Mouse (Mus musculus) ES-Bruce4 (cell line): Measurements from ENCODE around the gene Gng11. TPM values are rescaled to one million over a fixed set of nuclear protein-coding genes. Genes with fewer than 3 reads are reported as not detected.

Source experiments
- H3K27ac ChIP-seq: 2 replicates; pipeline ENCODE4 v1.5.1; 2012; ENCODE audit warnings: low read length, inconsistent platforms; ENCODE audit not compliant: insufficient read depth
- H3K27me3 ChIP-seq: 2 replicates; pipeline ENCODE4 v1.6.1; 2012; ENCODE audit warnings: mild to moderate bottlenecking, low read length, inconsistent platforms; ENCODE audit not compliant: control insufficient read depth, poor library complexity, insufficient read depth, severe bottlenecking
- H3K36me3 ChIP-seq: 2 replicates; pipeline ENCODE4 v1.6.1; 2012; ENCODE audit warnings: inconsistent platforms, mild to moderate bottlenecking, low read length, moderate library complexity; ENCODE audit not compliant: control insufficient read depth, poor library complexity, insufficient read depth, severe bottlenecking
- H3K4me1 ChIP-seq: one replicate; pipeline ENCODE4 v1.8.1; 2011; ENCODE audit warnings: low read length; ENCODE audit not compliant: control insufficient read depth, insufficient read depth
- H3K4me3 ChIP-seq: 2 replicates; pipeline ENCODE4 v1.5.1; 2011; ENCODE audit warnings: low read depth, mild to moderate bottlenecking, low read length
- H3K9ac ChIP-seq: 2 replicates; pipeline ENCODE4 v1.6.1; 2012; ENCODE audit warnings: low read depth, mild to moderate bottlenecking, inconsistent platforms; ENCODE audit not compliant: poor library complexity, severe bottlenecking
- H3K9me3 ChIP-seq: replicated peaks from 2 replicates; pipeline ENCODE4 v1.6.1; 2012; ENCODE audit warnings: mild to moderate bottlenecking, low read length, inconsistent platforms; ENCODE audit not compliant: control insufficient read depth, poor library complexity, insufficient read depth, severe bottlenecking
- CTCF ChIP-seq: IDR thresholded peaks from one replicate; pipeline ENCODE4 v1.8.1; 2011; ENCODE audit warnings: low read depth, low read length
- EP300 ChIP-seq: IDR thresholded peaks from 2 replicates; pipeline ENCODE4 v1.6.1; 2011; ENCODE audit warnings: low read depth, low read length; ENCODE audit not compliant: insufficient read depth
- POLR2A ChIP-seq: IDR thresholded peaks from one replicate; pipeline ENCODE4 v1.8.1; 2011; ENCODE audit warnings: low read length; ENCODE audit not compliant: insufficient read depth
- polyA plus RNA-seq: library from polyadenylated mRNA; stranded (reverse); fragments of >200 nt; gene quantifications from 2 replicates; pipeline ENCODE4 v1.2.4, GENCODE M21; 2011; ENCODE audit warnings: low read depth; ENCODE audit not compliant: missing spikeins, insufficient read depth, insufficient read length

Gene Gng11
- polyA plus RNA-seq, 1 experiment, result not detected

GRCm38 (mm10) chr6:4008501-4009040 is 4.9 kb downstream of the Gng11 start:
- Histone ChIP-seq H3K4me1 (no peaks in the 10 kb centered on the region), H3K36me3 (no peaks in the 10 kb centered on the region), H3K9ac (no peak overlapping the region), H3K27me3 (no peaks in the 10 kb centered on the region), H3K27ac (no peak overlapping the region), H3K4me3 (no peak overlapping the region), H3K9me3 (no peaks in the 10 kb centered on the region)
- TF ChIP-seq EP300 (no peak), CTCF (no peak), POLR2A (no peak)

- Histone ChIP-seq H3K36me3 (no peaks in the 10 kb centered on the region), H3K9ac (no peak overlapping the region), H3K4me1 (no peaks in the 10 kb centered on the region), H3K27me3 (no peaks in the 10 kb centered on the region), H3K27ac (no peak overlapping the region), H3K4me3 (no peak overlapping the region), H3K9me3 (no peaks in the 10 kb centered on the region)
- TF ChIP-seq EP300, result no peak
- TF ChIP-seq POLR2A, result no peak
- TF ChIP-seq CTCF, result no peak
These were observed 5.8 kb downstream of the Gng11 start for GRCm38 (mm10) chr6:4009548-4009947.

GRCm38 (mm10) chr6:4022645-4023044 is 18.9 kb downstream of the Gng11 start:
- Histone ChIP-seq H3K27me3 (no peaks in the 10 kb centered on the region), H3K36me3 (no peaks in the 10 kb centered on the region), H3K27ac (no peak overlapping the region), H3K4me1 (no peaks in the 10 kb centered on the region), H3K9me3 (no peaks in the 10 kb centered on the region), H3K4me3 (no peak overlapping the region), H3K9ac (no peak overlapping the region)
- TF ChIP-seq POLR2A, result no peak
- no peak for TF ChIP-seq EP300
- TF ChIP-seq CTCF, result no peak

DNA sequence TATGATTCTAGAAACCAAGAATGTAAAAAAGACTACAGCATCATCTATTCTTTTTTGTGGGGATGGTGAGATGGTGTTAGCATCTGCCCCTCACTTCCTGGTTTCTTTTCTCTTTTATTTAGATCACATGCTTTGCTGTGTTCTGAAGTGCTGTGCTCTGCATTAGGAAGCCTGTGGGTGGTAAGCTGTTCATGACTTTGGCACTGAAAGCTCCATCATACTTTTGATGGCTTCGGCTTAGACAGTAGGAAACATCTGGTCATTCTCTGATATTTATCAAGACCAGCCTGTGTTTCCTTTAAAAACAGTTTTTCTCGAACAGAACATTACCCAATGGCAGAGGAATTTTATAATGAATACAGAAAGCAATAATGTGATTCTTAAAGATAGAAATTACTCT is 22.7 kb downstream of the Gng11 start:
- no peak overlapping the region for H3K9ac ChIP-seq
- H3K27me3 ChIP-seq, result no peaks in the 10 kb centered on the region
- no peak overlapping the region for H3K4me3 ChIP-seq
- H3K36me3 ChIP-seq, result no peaks in the 10 kb centered on the region
- no peak overlapping the region for H3K27ac ChIP-seq
- H3K9me3 ChIP-seq, result no peaks in the 10 kb centered on the region
- no peaks in the 10 kb centered on the region for H3K4me1 ChIP-seq
- TF ChIP-seq EP300 (no peak), POLR2A (no peak), CTCF (no peak)

DNA sequence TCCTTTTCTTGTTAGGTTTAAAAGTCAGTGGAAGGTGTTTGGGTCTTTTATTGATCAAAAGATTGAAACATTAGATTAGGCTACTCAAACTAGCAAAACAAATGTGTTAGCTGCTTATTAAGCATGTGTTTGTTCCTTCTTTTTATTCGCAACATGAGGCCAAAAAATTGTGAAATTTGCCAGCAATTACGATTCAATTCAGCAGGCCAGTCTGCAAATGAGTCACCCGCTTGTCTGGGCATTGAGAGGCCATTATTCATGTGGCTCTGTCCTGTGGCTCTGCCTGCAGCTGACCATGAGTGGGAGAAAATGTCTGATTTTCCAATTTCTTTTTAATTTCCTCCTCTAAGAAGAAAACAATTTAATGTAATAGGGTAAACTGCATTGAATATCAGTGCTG is 27.3 kb downstream of the Gng11 start:
- no peak overlapping the region for H3K4me3 ChIP-seq
- H3K27me3 ChIP-seq, result no peaks in the 10 kb centered on the region
- no peaks in the 10 kb centered on the region for H3K9me3 ChIP-seq
- H3K36me3 ChIP-seq, result no peaks in the 10 kb centered on the region
- TF ChIP-seq POLR2A (no peak), EP300 (no peak), CTCF (no peak)
- no peak overlapping the region for H3K9ac ChIP-seq
- no peak overlapping the region for H3K27ac ChIP-seq
- H3K4me1 ChIP-seq, result no peaks in the 10 kb centered on the region

DNA sequence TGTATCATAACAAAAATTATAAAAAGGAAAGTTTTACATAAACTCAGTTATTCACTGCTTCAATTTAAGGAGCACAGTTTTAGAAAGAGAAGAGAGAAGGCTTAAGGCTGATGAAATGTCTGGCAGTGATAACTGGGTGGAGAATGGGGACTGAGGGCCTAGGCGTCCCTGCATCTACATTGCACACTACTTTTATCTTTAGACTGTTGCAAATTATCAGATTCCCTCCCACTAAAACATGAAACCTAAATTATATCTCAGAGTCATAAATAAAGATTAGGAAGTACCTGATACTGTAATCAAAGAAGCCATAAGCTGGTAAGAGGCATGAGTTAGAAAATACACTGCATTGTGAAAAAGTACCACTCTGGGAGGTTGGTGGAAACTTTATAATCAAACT is 38.1 kb downstream of the Gng11 start:
- Histone ChIP-seq H3K27me3 (no peaks in the 10 kb centered on the region), H3K9me3 (no peaks in the 10 kb centered on the region), H3K4me3 (no peak overlapping the region), H3K9ac (no peak overlapping the region), H3K4me1 (no peaks in the 10 kb centered on the region), H3K36me3 (no peaks in the 10 kb centered on the region), H3K27ac (no peak overlapping the region)
- TF ChIP-seq EP300 (no peak), CTCF (no peak), POLR2A (no peak)
